Mouse (Mus musculus): ENCODE measurements around the gene Etv5.

- TF ChIP-seq CTCF (IDR thresholded peaks at IDR 0.05; ENCODE audit: extremely low read depth, insufficient read depth, insufficient read length, insufficient replicate concordance): no peak
- TF ChIP-seq POLR2A (IDR thresholded peaks at IDR 0.05; ENCODE audit: low read depth, low read length): no peak
These were observed 103.7 kb downstream of the Etv5 start for GRCm38 (mm10) chr16:22335781-22336180.

Data from spleen, adult 2 months (tissue).